Mouse (Mus musculus): ENCODE measurements around the gene Rpa1. TPM values are rescaled to one million over a fixed set of nuclear protein-coding genes. Genes with fewer than 3 reads are reported as not detected.

The Rpa1 gene
- polyA plus RNA-seq, 1 experiment from 2014 or later, result 51.3 TPM

- H3K27me3 ChIP-seq (replicated peaks), result no peaks in the 10 kb centered on the region
- peaks cover 48% of the 10 kb centered on the region for H3K4me1 ChIP-seq
- no peaks in the 10 kb centered on the region for H3K36me3 ChIP-seq
- H3K4me2 ChIP-seq, result no peak overlapping the region
- no peak overlapping the region for H3K9ac ChIP-seq (replicated peaks)
- WGBS, result 56% methylated on average over 10 of the region's 10 CpGs
- no peak overlapping the region for H3K4me3 ChIP-seq (replicated peaks)
- ATAC-seq (ENCODE audit: low FRiP score), result no peak
- H3K27ac ChIP-seq (replicated peaks), result no peak overlapping the region
- H3K9me3 ChIP-seq (replicated peaks), result no peaks in the 10 kb centered on the region
These were observed 88.0 kb downstream of the Rpa1 start for GRCm38 (mm10) chr11:75259996-75260561.

- no peak overlapping the region for H3K9ac ChIP-seq (replicated peaks)
- no peaks in the 10 kb centered on the region for H3K36me3 ChIP-seq
- H3K27me3 ChIP-seq (replicated peaks), result no peaks in the 10 kb centered on the region
- peaks cover 47% of the 10 kb centered on the region for H3K4me1 ChIP-seq
- H3K27ac ChIP-seq (replicated peaks), result no peak overlapping the region
- H3K4me3 ChIP-seq (replicated peaks), result no peak overlapping the region
- no peak overlapping the region for H3K4me2 ChIP-seq
- ATAC-seq (ENCODE audit: low FRiP score), result no peak
- no peaks in the 10 kb centered on the region for H3K9me3 ChIP-seq (replicated peaks)
- 72% methylated on average over 6 of the region's 6 CpGs for WGBS
These were observed 88.7 kb downstream of the Rpa1 start for GRCm38 (mm10) chr11:75259416-75259815.

GRCm38 (mm10) chr11:75257056-75257648 lies 91.0 kb downstream of the Rpa1 start:
- WGBS, result 72% methylated on average over 4 of the region's 4 CpGs
- Histone ChIP-seq H3K4me2 (no peak overlapping the region), H3K36me3 (no peaks in the 10 kb centered on the region), H3K4me1 (peaks cover 24% of the 10 kb centered on the region), H3K27me3 (replicated peaks) (no peaks in the 10 kb centered on the region), H3K27ac (replicated peaks) (no peak overlapping the region), H3K9ac (replicated peaks) (no peak overlapping the region), H3K9me3 (replicated peaks) (no peaks in the 10 kb centered on the region), H3K4me3 (replicated peaks) (no peak overlapping the region)
- ATAC-seq (ENCODE audit: low FRiP score), result no peak

GRCm38 (mm10) chr11:75255330-75255729 lies 92.8 kb downstream of the Rpa1 start:
- 82% methylated on average over 5 of the region's 5 CpGs for WGBS
- no peak overlapping the region for H3K4me3 ChIP-seq (replicated peaks)
- H3K9ac ChIP-seq (replicated peaks), result no peak overlapping the region
- no peak overlapping the region for H3K27ac ChIP-seq (replicated peaks)
- no peak overlapping the region for H3K4me2 ChIP-seq
- H3K4me1 ChIP-seq, result peaks cover 17% of the 10 kb centered on the region
- no peaks in the 10 kb centered on the region for H3K9me3 ChIP-seq (replicated peaks)
- H3K27me3 ChIP-seq (replicated peaks), result no peaks in the 10 kb centered on the region
- no peaks in the 10 kb centered on the region for H3K36me3 ChIP-seq
- no peak for ATAC-seq (ENCODE audit: low FRiP score)

GRCm38 (mm10) chr11:75254252-75254912 lies 93.7 kb downstream of the Rpa1 start:
- Histone ChIP-seq H3K27me3 (replicated peaks) (no peaks in the 10 kb centered on the region), H3K4me1 (peaks cover 19% of the 10 kb centered on the region), H3K9ac (replicated peaks) (no peak overlapping the region), H3K36me3 (no peaks in the 10 kb centered on the region), H3K27ac (replicated peaks) (no peak overlapping the region), H3K9me3 (replicated peaks) (no peaks in the 10 kb centered on the region), H3K4me3 (replicated peaks) (no peak overlapping the region), H3K4me2 (no peak overlapping the region)
- no peak for ATAC-seq (ENCODE audit: low FRiP score)
- 76% methylated on average over 13 of the region's 13 CpGs for WGBS

GRCm38 (mm10) chr11:75251557-75252070 lies 96.5 kb downstream of the Rpa1 start:
- no peaks in the 10 kb centered on the region for H3K9me3 ChIP-seq (replicated peaks)
- no peak overlapping the region for H3K4me2 ChIP-seq
- H3K4me1 ChIP-seq, result peaks cover 21% of the 10 kb centered on the region
- no peak for ATAC-seq (ENCODE audit: low FRiP score)
- no peak overlapping the region for H3K4me3 ChIP-seq (replicated peaks)
- no peaks in the 10 kb centered on the region for H3K27me3 ChIP-seq (replicated peaks)
- no peak overlapping the region for H3K9ac ChIP-seq (replicated peaks)
- no peaks in the 10 kb centered on the region for H3K36me3 ChIP-seq
- no peak overlapping the region for H3K27ac ChIP-seq (replicated peaks)
- WGBS, result 60% methylated on average over 7 of the region's 7 CpGs

GRCm38 (mm10) chr11:75251006-75251512 lies 97.1 kb downstream of the Rpa1 start:
- Histone ChIP-seq H3K36me3 (no peaks in the 10 kb centered on the region), H3K4me3 (replicated peaks) (no peak overlapping the region), H3K27me3 (replicated peaks) (no peaks in the 10 kb centered on the region), H3K27ac (replicated peaks) (no peak overlapping the region), H3K9me3 (replicated peaks) (no peaks in the 10 kb centered on the region), H3K9ac (replicated peaks) (no peak overlapping the region), H3K4me1 (peaks cover 21% of the 10 kb centered on the region), H3K4me2 (no peak overlapping the region)
- no peak for ATAC-seq (ENCODE audit: low FRiP score)
- WGBS, result 90% methylated on average over 4 of the region's 4 CpGs

- Histone ChIP-seq H3K27ac (replicated peaks) (peak overlapping the region; percentile 49), H3K36me3 (no peaks in the 10 kb centered on the region), H3K9me3 (replicated peaks) (no peaks in the 10 kb centered on the region), H3K9ac (replicated peaks) (no peak overlapping the region), H3K4me3 (replicated peaks) (no peak overlapping the region), H3K4me1 (peaks cover 35% of the 10 kb centered on the region), H3K27me3 (replicated peaks) (no peaks in the 10 kb centered on the region), H3K4me2 (no peak overlapping the region)
- ATAC-seq (ENCODE audit: low FRiP score), result peak; percentile 29; the same call in 1 of the 2 replicates
- 76% methylated on average over 9 of the region's 9 CpGs for WGBS
These were observed 98.5 kb downstream of the Rpa1 start for GRCm38 (mm10) chr11:75249588-75249987.

Small RNAs within 50 kb of the gene (microRNA-seq; reads per million reads assigned to microRNA genes)
- not detected for gene Gm47300

Other genes with a start within 250 kb of the Rpa1 start
- gene Hic1, start 178.8 kb downstream of the Rpa1 start, polyA plus RNA-seq (2015; fragmentation: Nextera tagmentation; extraction: Ambion mirVana), result 5.3 and 10.7 TPM in 2 replicates
- gene Ovca2, start 169.5 kb downstream of the Rpa1 start, polyA plus RNA-seq (2015; fragmentation: Nextera tagmentation; extraction: Ambion mirVana), result 12.6 and 15.4 TPM in 2 replicates
- 13.8 and 16.2 TPM in 2 replicates for gene Dph1, start 157.1 kb downstream of the Rpa1 start, polyA plus RNA-seq (2015; fragmentation: Nextera tagmentation; extraction: Ambion mirVana)
- gene Rtn4rl1, start 154.5 kb downstream of the Rpa1 start, polyA plus RNA-seq (2015; fragmentation: Nextera tagmentation; extraction: Ambion mirVana), result 12.6 and 13.7 TPM in 2 replicates
- gene Smyd4, start 109 bp upstream of the Rpa1 start, polyA plus RNA-seq (2015; fragmentation: Nextera tagmentation; extraction: Ambion mirVana), result 14.6 and 18.7 TPM in 2 replicates
- gene Serpinf1, start 74.4 kb upstream of the Rpa1 start, polyA plus RNA-seq (2015; fragmentation: Nextera tagmentation; extraction: Ambion mirVana), result 63.4 and 69.1 TPM in 2 replicates
- 0.33 and 1.6 TPM in 2 replicates for gene Serpinf2, start 91.3 kb upstream of the Rpa1 start, polyA plus RNA-seq (2015; fragmentation: Nextera tagmentation; extraction: Ambion mirVana)
- 6.3 and 6.6 TPM in 2 replicates for gene Wdr81, start 106.4 kb upstream of the Rpa1 start, polyA plus RNA-seq (2015; fragmentation: Nextera tagmentation; extraction: Ambion mirVana)
- 2.4 and 8.5 TPM in 2 replicates for gene Tlcd2, start 113.4 kb upstream of the Rpa1 start, polyA plus RNA-seq (2015; fragmentation: Nextera tagmentation; extraction: Ambion mirVana)
- 43.9 and 44.3 TPM in 2 replicates for gene Prpf8, start 138.5 kb upstream of the Rpa1 start, polyA plus RNA-seq (2015; fragmentation: Nextera tagmentation; extraction: Ambion mirVana)
- gene Rilp, start 161.8 kb upstream of the Rpa1 start, polyA plus RNA-seq (2015; fragmentation: Nextera tagmentation; extraction: Ambion mirVana), result 2.8 and 3.1 TPM in 2 replicates
- gene Scarf1, start 165.2 kb upstream of the Rpa1 start, polyA plus RNA-seq (2015; fragmentation: Nextera tagmentation; extraction: Ambion mirVana), result 3.9 and 4.7 TPM in 2 replicates
- 15.7 and 15.8 TPM in 2 replicates for gene Slc43a2, start 183.4 kb upstream of the Rpa1 start, polyA plus RNA-seq (2015; fragmentation: Nextera tagmentation; extraction: Ambion mirVana)
- 113 and 117 TPM in 2 replicates for gene Pitpna, start 239.8 kb upstream of the Rpa1 start, polyA plus RNA-seq (2015; fragmentation: Nextera tagmentation; extraction: Ambion mirVana)

All from neural tube, embryonic 15.5 days (tissue).